Mouse (Mus musculus) lung, postnatal 14 days (tissue): ENCODE measurements at regions not wholly inside any gene's neighbourhood (a gene's known extent, or its start where the extent isn't known, plus 50 kb on each side); places are given as distances from the start of the nearest gene placed in this dataset.

Experiments used
- DNase-seq: peaks from one replicate; pipeline ENCODE4 v3.0.0; 2021

- DNase-seq = no peak
These were observed 161.5 kb downstream of the Ajap1 start for GRCm38 (mm10) chr4:153321085-153321484.

- no peak for DNase-seq
These were observed 162.0 kb downstream of the Ajap1 start for GRCm38 (mm10) chr4:153320602-153321001.

GRCm38 (mm10) chr4:153316964-153317724 is 165.5 kb downstream of the Ajap1 start:
- no peak for DNase-seq

GRCm38 (mm10) chr4:153316519-153316918 is 166.1 kb downstream of the Ajap1 start:
- DNase-seq = no peak

GRCm38 (mm10) chr4:153313961-153314360 is 168.7 kb downstream of the Ajap1 start:
- no peak for DNase-seq

GRCm38 (mm10) chr4:153311574-153311973 is 171.0 kb downstream of the Ajap1 start:
- no peak for DNase-seq

GRCm38 (mm10) chr4:153310641-153311040 is 172.0 kb downstream of the Ajap1 start:
- no peak for DNase-seq

- DNase-seq = no peak
These were observed 179.1 kb downstream of the Ajap1 start for GRCm38 (mm10) chr4:153303521-153303920.

- no peak for DNase-seq
These were observed 179.8 kb downstream of the Ajap1 start for GRCm38 (mm10) chr4:153302855-153303254.

- DNase-seq = no peak
These were observed 184.3 kb downstream of the Ajap1 start for GRCm38 (mm10) chr4:153298277-153298676.

GRCm38 (mm10) chr4:153294828-153295227 is 187.8 kb downstream of the Ajap1 start:
- DNase-seq = no peak

GRCm38 (mm10) chr4:153293137-153293536 is 189.5 kb downstream of the Ajap1 start:
- DNase-seq = no peak

GRCm38 (mm10) chr4:153288362-153288761 is 194.2 kb downstream of the Ajap1 start:
- DNase-seq = no peak

GRCm38 (mm10) chr4:153284209-153284608 is 198.4 kb downstream of the Ajap1 start:
- DNase-seq = no peak

GRCm38 (mm10) chr4:153276571-153276970 is 206.0 kb downstream of the Ajap1 start:
- DNase-seq = no peak

- no peak for DNase-seq
These were observed 211.2 kb downstream of the Ajap1 start for GRCm38 (mm10) chr4:153271376-153271775.

GRCm38 (mm10) chr4:153263216-153263805 is 219.3 kb downstream of the Ajap1 start:
- DNase-seq = no peak

- no peak for DNase-seq
These were observed 221.6 kb downstream of the Ajap1 start for GRCm38 (mm10) chr4:153260941-153261557.

- no peak for DNase-seq
These were observed 230.7 kb downstream of the Ajap1 start for GRCm38 (mm10) chr4:153251943-153252342.

GRCm38 (mm10) chr4:153251311-153251710 is 231.3 kb downstream of the Ajap1 start:
- DNase-seq = no peak

- DNase-seq = no peak
These were observed 245.9 kb downstream of the Ajap1 start for GRCm38 (mm10) chr4:153236680-153237079.

GRCm38 (mm10) chr4:153233762-153234161 is 248.8 kb downstream of the Ajap1 start:
- no peak for DNase-seq

GRCm38 (mm10) chr4:153229221-153229620 is 253.4 kb downstream of the Ajap1 start:
- no peak for DNase-seq
